Mouse (Mus musculus): ENCODE data around the gene Neto2.

- TF ChIP-seq CTCF (conservative IDR thresholded peaks at IDR 0.05; ENCODE audit: insufficient read depth, insufficient read length, low read depth, low read length) (no peak), POLR2A (IDR thresholded peaks at IDR 0.05; ENCODE audit: low read depth, low read length) (no peak)
Observed at GRCm38 (mm10) chr8:85594983-85595382, 105.7 kb downstream of the Neto2 start.

All from kidney, adult 2 months (tissue).